Mouse (Mus musculus): ENCODE results near the gene Atg16l1. TPM values are rescaled to one million over a fixed set of nuclear protein-coding genes. Genes with fewer than 3 reads are reported as not detected.
A peak's percentile ranks its signal among the peaks of the same experiment; 100 is the strongest.

Atg16l1 gene
- polyA plus RNA-seq (2012; rRNA removed): 19.8 and 20.0 TPM in 2 replicates

DNA sequence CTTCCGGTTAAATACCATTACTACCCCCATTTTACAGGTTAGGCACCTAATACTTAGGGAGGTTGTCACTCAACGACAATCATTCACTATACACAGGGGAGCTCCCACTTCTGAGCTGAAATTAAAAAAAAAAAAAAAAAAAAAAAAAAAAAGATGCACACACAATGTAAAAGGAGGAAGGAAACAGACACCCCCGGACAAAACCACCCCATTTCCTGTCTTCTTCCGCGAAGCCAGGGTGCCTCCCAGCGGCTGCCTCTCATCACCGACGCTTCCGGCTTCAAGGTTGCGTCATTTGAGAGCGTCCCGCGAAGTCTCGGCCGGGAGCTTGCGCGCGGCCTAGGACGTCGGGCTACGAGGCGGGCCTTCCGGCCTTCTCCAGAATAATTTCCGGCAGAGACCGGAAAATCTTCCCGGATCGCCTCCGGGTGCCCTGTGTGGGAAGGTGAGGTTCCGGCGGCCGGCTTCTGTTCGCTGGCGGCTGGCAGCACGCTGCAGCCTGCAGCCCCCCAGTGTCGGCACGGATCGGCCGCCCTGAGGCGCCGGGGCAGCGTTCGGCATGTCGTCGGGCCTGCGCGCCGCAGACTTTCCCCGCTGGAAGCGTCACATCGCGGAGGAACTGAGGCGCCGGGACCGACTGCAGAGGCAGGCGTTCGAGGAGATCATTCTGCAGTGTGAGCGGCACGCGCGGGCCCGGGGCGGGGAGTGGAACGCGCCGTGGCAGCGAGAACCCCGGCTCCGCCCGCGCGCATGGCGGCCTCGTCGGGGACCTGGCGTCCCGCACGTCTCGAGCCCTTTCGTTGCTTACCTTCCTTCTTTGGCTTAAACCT is at the start of gene Atg16l1:
Gene Atg16l1 (plus strand): TSS at position 230 of the 830 bp plus-strand sequence.
- WGBS: under 1% methylated on average over 79 of the region's 79 CpGs
- TF ChIP-seq CTCF (conservative IDR thresholded peaks at IDR 0.05; ENCODE audit: insufficient read depth, insufficient read length, low read depth, low read length) (peak; percentile 52), POLR2A (IDR thresholded peaks at IDR 0.05; ENCODE audit: low read depth, low read length) (no peak)
- peak within 1 kb of the TSS; percentile 78 for H3K27ac ChIP-seq (ENCODE audit: insufficient read depth, low read depth, low read length)
- H3K36me3 ChIP-seq (ENCODE audit: control insufficient read depth, insufficient read depth, low read length): no peaks in the 10 kb centered on the region
- DNase-seq: peak; percentile 97
- no peaks in the 10 kb centered on the region for H3K27me3 ChIP-seq (replicated peaks; ENCODE audit: control insufficient read depth, insufficient read depth, low read length)
- peaks cover 9% of the 10 kb centered on the region; the same call in 1 of the 2 replicates for H3K4me1 ChIP-seq (ENCODE audit: control insufficient read depth, insufficient read depth, low read length)
- H3K4me3 ChIP-seq (ENCODE audit: insufficient read depth, low read depth, low read length): peak within 1 kb of the TSS; percentile 91

DNA sequence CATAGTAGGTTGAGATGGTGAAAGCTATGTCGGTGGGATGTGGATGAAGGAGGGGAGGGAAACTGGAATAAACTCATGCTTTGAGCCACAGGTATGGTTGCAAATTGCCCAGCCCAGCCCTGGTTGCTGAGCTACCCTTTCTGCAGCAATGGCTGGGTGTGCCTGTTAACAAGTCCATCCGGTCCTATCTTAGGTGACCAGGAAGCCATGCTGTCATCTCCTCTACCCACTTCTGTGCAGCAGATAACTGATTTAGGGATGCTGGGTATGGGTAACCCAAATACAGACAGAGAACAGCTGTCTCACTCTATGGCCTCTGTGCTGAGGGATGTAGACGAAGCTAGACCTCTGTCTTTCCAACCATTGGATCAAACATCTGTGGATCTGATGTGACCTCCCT is 49.3 kb upstream of the Atg16l1 start:
- TF ChIP-seq CTCF (conservative IDR thresholded peaks at IDR 0.05; ENCODE audit: insufficient read depth, insufficient read length, low read depth, low read length) (no peak), POLR2A (IDR thresholded peaks at IDR 0.05; ENCODE audit: low read depth, low read length) (no peak)
- WGBS: 93% methylated on average over 3 of the region's 3 CpGs
- no peak overlapping the region for H3K4me3 ChIP-seq (ENCODE audit: insufficient read depth, low read depth, low read length)
- H3K27me3 ChIP-seq (replicated peaks; ENCODE audit: control insufficient read depth, insufficient read depth, low read length): no peaks in the 10 kb centered on the region
- DNase-seq: no peak
- H3K36me3 ChIP-seq (ENCODE audit: control insufficient read depth, insufficient read depth, low read length): no peaks in the 10 kb centered on the region
- H3K27ac ChIP-seq (ENCODE audit: insufficient read depth, low read depth, low read length): no peak overlapping the region
- no peaks in the 10 kb centered on the region for H3K4me1 ChIP-seq (ENCODE audit: control insufficient read depth, insufficient read depth, low read length)

DNA sequence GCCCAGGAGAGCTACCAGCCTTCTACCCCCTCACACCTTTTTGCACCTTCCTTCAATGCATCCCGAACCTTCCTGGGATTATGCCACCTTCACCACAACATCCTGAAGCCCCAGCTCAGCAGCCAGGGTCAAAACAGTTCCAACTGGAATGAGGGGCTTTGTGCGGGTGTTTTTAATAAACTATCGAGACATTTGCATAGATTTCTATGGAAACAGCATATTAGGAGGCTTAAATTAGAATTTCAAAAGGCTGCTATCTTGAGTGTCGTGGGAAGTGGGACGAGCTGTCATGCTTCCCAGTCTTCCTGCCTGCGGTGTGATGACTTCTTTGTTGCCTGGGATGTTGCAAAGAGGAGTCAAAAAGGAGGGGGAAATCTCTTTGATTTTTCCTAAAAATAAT is 46.6 kb upstream of the Atg16l1 start:
- no peak overlapping the region for H3K4me3 ChIP-seq (ENCODE audit: insufficient read depth, low read depth, low read length)
- TF ChIP-seq POLR2A (IDR thresholded peaks at IDR 0.05; ENCODE audit: low read depth, low read length) (no peak), CTCF (conservative IDR thresholded peaks at IDR 0.05; ENCODE audit: insufficient read depth, insufficient read length, low read depth, low read length) (no peak)
- H3K27me3 ChIP-seq (replicated peaks; ENCODE audit: control insufficient read depth, insufficient read depth, low read length): no peaks in the 10 kb centered on the region
- H3K27ac ChIP-seq (ENCODE audit: insufficient read depth, low read depth, low read length): no peak overlapping the region
- 88% methylated on average over 6 of the region's 6 CpGs for WGBS
- no peak for DNase-seq
- no peaks in the 10 kb centered on the region for H3K4me1 ChIP-seq (ENCODE audit: control insufficient read depth, insufficient read depth, low read length)
- H3K36me3 ChIP-seq (ENCODE audit: control insufficient read depth, insufficient read depth, low read length): no peaks in the 10 kb centered on the region

DNA sequence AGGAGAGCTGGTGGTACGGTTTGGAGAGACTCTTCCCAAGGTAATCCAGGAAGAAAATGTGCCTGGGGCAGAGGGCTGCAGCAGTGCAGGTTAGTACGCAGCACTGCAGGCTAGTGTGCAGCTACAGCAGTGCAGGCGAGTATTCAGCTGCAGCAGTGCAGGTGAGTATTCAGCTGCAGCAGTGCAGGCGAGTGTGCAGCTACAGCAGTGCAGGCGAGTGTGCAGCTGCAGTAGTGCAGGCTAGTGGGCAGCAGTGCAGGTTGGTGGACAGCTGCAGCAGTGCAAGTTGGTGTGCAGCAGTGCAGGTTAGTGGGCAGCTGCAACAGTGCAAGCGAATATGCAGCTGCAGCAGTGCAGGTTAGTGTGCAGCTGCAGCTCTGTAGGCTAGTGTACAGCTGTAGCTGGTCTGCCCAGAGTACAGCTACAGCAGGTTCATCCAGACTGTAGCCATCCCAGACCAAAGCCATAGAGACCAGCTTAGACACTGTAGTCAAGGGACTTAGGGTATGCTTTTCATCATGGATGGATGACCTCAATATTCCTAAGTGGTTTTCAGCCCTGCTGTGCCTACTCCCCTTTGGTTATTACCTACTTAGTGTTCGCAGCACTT is 45.9 kb upstream of the Atg16l1 start:
- Histone ChIP-seq H3K4me3 (ENCODE audit: insufficient read depth, low read depth, low read length) (no peak overlapping the region), H3K27me3 (replicated peaks; ENCODE audit: control insufficient read depth, insufficient read depth, low read length) (no peaks in the 10 kb centered on the region), H3K36me3 (ENCODE audit: control insufficient read depth, insufficient read depth, low read length) (no peaks in the 10 kb centered on the region), H3K27ac (ENCODE audit: insufficient read depth, low read depth, low read length) (no peak overlapping the region), H3K4me1 (ENCODE audit: control insufficient read depth, insufficient read depth, low read length) (no peaks in the 10 kb centered on the region)
- DNase-seq: no peak
- no peak for TF ChIP-seq POLR2A (IDR thresholded peaks at IDR 0.05; ENCODE audit: low read depth, low read length)
- WGBS: 89% methylated on average over 7 of the region's 7 CpGs

DNA sequence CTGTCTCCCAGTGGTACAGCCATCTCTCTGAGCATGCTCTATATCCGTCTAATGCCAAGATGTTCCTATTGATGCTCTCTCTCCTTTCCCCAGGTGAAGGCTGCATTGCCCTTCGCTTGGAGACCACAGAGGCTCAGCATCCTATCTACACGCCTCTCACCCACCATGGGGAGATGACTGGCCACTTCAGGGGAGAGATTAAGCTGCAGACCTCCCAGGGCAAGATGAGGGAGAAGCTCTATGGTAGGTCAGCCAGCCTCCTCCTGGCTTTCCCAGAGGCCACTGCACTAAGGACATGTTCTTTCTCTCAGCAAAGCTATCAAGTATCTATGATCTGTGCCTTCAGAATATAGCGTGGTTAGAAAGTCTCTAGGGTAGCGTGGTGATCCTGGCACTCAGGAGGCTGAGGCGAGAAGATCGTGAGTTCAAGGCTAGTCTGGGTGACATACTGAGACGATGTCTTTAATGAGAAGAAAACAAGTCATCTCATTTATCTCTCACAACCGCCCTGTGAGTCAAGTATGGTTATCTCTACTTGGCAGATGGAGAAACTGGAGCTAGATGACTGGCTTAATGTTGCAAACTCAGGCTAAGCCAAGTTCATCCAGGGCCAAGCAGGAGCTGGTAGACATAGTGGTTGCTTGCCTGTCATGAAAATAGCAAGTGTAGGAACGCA is 43.6 kb upstream of the Atg16l1 start:
- DNase-seq: no peak
- Histone ChIP-seq H3K4me1 (ENCODE audit: control insufficient read depth, insufficient read depth, low read length) (no peaks in the 10 kb centered on the region), H3K27ac (ENCODE audit: insufficient read depth, low read depth, low read length) (no peak overlapping the region), H3K27me3 (replicated peaks; ENCODE audit: control insufficient read depth, insufficient read depth, low read length) (no peaks in the 10 kb centered on the region), H3K4me3 (ENCODE audit: insufficient read depth, low read depth, low read length) (no peak overlapping the region), H3K36me3 (ENCODE audit: control insufficient read depth, insufficient read depth, low read length) (no peaks in the 10 kb centered on the region)
- WGBS: 85% methylated on average over 10 of the region's 10 CpGs
- TF ChIP-seq CTCF (conservative IDR thresholded peaks at IDR 0.05; ENCODE audit: insufficient read depth, insufficient read length, low read depth, low read length): no peak
- no peak for TF ChIP-seq POLR2A (IDR thresholded peaks at IDR 0.05; ENCODE audit: low read depth, low read length)

DNA sequence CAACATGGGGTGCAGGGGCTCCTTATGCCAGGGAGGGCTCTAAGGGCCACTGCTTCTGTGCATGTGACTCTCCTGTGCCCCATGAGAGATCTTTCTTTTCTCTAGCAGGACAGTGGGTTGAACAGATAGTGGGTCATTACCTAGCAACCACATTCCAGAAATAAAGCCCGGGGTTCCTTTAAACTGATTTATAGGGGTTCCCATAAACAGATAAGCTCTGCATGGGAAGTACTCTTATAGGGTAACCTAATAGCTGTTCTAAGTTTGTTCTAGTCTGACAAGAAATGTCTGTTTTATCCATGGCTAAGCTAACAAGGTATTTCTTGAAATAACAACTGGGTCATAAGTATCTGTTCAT is 43.1 kb upstream of the Atg16l1 start:
- no peak for DNase-seq
- no peak for TF ChIP-seq CTCF (conservative IDR thresholded peaks at IDR 0.05; ENCODE audit: insufficient read depth, insufficient read length, low read depth, low read length)
- TF ChIP-seq POLR2A (IDR thresholded peaks at IDR 0.05; ENCODE audit: low read depth, low read length): no peak
- Histone ChIP-seq H3K4me3 (ENCODE audit: insufficient read depth, low read depth, low read length) (no peak overlapping the region), H3K4me1 (ENCODE audit: control insufficient read depth, insufficient read depth, low read length) (no peaks in the 10 kb centered on the region), H3K27me3 (replicated peaks; ENCODE audit: control insufficient read depth, insufficient read depth, low read length) (no peaks in the 10 kb centered on the region), H3K27ac (ENCODE audit: insufficient read depth, low read depth, low read length) (no peak overlapping the region), H3K36me3 (ENCODE audit: control insufficient read depth, insufficient read depth, low read length) (no peaks in the 10 kb centered on the region)
- WGBS: 34% methylated on average over 1 of the region's 1 CpGs

DNA sequence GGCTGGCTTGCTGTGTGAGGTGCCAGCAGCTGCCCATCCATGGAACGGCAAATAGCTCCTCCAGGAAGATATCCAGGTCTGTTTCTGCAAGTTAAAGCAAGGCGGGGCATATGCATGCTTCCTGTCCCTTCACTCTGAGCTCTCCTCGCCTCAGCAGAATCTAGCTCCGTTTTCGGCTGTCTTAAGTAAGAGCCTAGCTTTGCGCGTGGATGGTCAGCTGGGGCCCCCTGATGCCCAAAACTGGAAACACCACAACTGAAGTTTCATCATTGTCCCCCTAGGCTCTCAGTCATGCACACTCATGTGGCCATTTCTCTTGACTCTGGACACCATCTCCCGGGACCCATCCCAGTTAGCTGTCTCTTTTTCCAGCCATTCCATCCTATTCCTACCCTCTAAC is 34.3 kb upstream of the Atg16l1 start:
- Histone ChIP-seq H3K36me3 (ENCODE audit: control insufficient read depth, insufficient read depth, low read length) (no peaks in the 10 kb centered on the region), H3K27me3 (replicated peaks; ENCODE audit: control insufficient read depth, insufficient read depth, low read length) (no peaks in the 10 kb centered on the region), H3K4me1 (ENCODE audit: control insufficient read depth, insufficient read depth, low read length) (no peaks in the 10 kb centered on the region), H3K27ac (ENCODE audit: insufficient read depth, low read depth, low read length) (no peak overlapping the region), H3K4me3 (ENCODE audit: insufficient read depth, low read depth, low read length) (no peak overlapping the region)
- peak; percentile 15 for DNase-seq
- 20% methylated on average over 8 of the region's 8 CpGs for WGBS
- TF ChIP-seq POLR2A (IDR thresholded peaks at IDR 0.05; ENCODE audit: low read depth, low read length): no peak
- TF ChIP-seq CTCF (conservative IDR thresholded peaks at IDR 0.05; ENCODE audit: insufficient read depth, insufficient read length, low read depth, low read length): peak; percentile 62; the same call in 1 of the 2 replicates
